Mouse (Mus musculus) CH12.LX (cell line): ENCODE measurements around the gene Krt14. TPM values are rescaled to one million over a fixed set of nuclear protein-coding genes. Genes with fewer than 3 reads are reported as not detected.

Source experiments
- DNase-seq: peaks from one replicate; pipeline ENCODE4 v3.0.0-alpha.2; 2013; ENCODE audit errors: extremely low read depth
- H3K27ac ChIP-seq: 2 replicates; pipeline ENCODE4 v1.5.1; 2012; ENCODE audit warnings: low read depth, mild to moderate bottlenecking, control low read depth, moderate library complexity; ENCODE audit not compliant: insufficient read depth
- H3K27me3 ChIP-seq: replicated peaks from 2 replicates; pipeline ENCODE3; 2012; ENCODE audit warnings: inconsistent platforms
- H3K36me3 ChIP-seq, 2 experiments: replicated peaks in 1 of 2; 2 replicates each; pipeline versions ENCODE3 to v1.6.1; 2012; ENCODE audit warnings: inconsistent platforms in 1 of 2, low read length in 1 of 2, mild to moderate bottlenecking in 1 of 2, mixed read lengths in 1 of 2, moderate library complexity in 1 of 2; ENCODE audit not compliant: control insufficient read depth in 1 of 2, insufficient read depth in 1 of 2
- H3K4me1 ChIP-seq, 2 experiments: 2 replicates each; pipeline ENCODE4 v1.6.1; 2012; ENCODE audit warnings: inconsistent platforms in 1 of 2, moderate library complexity in 1 of 2; ENCODE audit not compliant: insufficient read depth in 2 of 2, control insufficient read depth in 1 of 2
- H3K4me2 ChIP-seq: 2 replicates; pipeline ENCODE4 v1.6.1; 2012; ENCODE audit warnings: low read depth, mild to moderate bottlenecking, control low read depth; ENCODE audit not compliant: poor library complexity, insufficient read depth, severe bottlenecking
- H3K4me3 ChIP-seq, 3 experiments: fragments of 150-350 bp in 1 of 3; sonication (generic) in 1 of 3; replicated peaks in 1 of 3; 2 replicates each; pipeline versions ENCODE3 to v1.5.1; 2011 to 2012; ENCODE audit warnings: low read depth in 2 of 3, low read length in 2 of 3, mild to moderate bottlenecking in 2 of 3, moderate library complexity in 2 of 3, control low read depth in 1 of 3, improper control_type of control experiment in 1 of 3, inconsistent platforms in 1 of 3, mixed read lengths in 1 of 3; ENCODE audit not compliant: poor library complexity in 1 of 3
- H3K79me2 ChIP-seq: replicated peaks from 2 replicates; pipeline ENCODE4 v1.6.1; 2012; ENCODE audit warnings: mild to moderate bottlenecking, moderate library complexity; ENCODE audit not compliant: control insufficient read depth, poor library complexity, insufficient read depth, severe bottlenecking; ENCODE audit errors: extremely low read depth
- H3K9ac ChIP-seq: 2 replicates; pipeline ENCODE4 v1.6.1; 2012; ENCODE audit warnings: low read depth, mild to moderate bottlenecking, control low read depth, moderate library complexity; ENCODE audit not compliant: insufficient read depth
- H3K9me3 ChIP-seq: replicated peaks from 2 replicates; pipeline ENCODE3; 2012; ENCODE audit warnings: low read length, inconsistent platforms, mixed read lengths
- CHD1 ChIP-seq: IDR thresholded peaks from 2 replicates; pipeline ENCODE4 v1.6.1; 2012; ENCODE audit warnings: low read depth, low read length, improper control_type of control experiment, inconsistent platforms
- E2F4 ChIP-seq: IDR thresholded peaks from 2 replicates; pipeline ENCODE4 v1.6.1; 2011; ENCODE audit warnings: low read depth, low read length, improper control_type of control experiment; ENCODE audit not compliant: insufficient replicate concordance
- IRF4 ChIP-seq: IDR thresholded peaks from 2 replicates; pipeline ENCODE4 v1.6.1; 2014; ENCODE audit warnings: low read depth, mild to moderate bottlenecking, inconsistent platforms, low read length, improper control_type of control experiment
- NELFE ChIP-seq: IDR thresholded peaks from 2 replicates; pipeline ENCODE4 v1.6.1; 2011; ENCODE audit warnings: low read depth, low read length, improper control_type of control experiment
- NRF1 ChIP-seq: IDR thresholded peaks from 2 replicates; pipeline ENCODE4 v1.6.1; 2014; ENCODE audit warnings: low read depth, mild to moderate bottlenecking, inconsistent platforms, low read length, improper control_type of control experiment, moderate library complexity
- RAD21 ChIP-seq: IDR thresholded peaks from 2 replicates; pipeline ENCODE4 v1.6.1; 2011; ENCODE audit warnings: low read depth, mild to moderate bottlenecking, low read length, improper control_type of control experiment, moderate library complexity
- SMC3 ChIP-seq: IDR thresholded peaks from 2 replicates; pipeline ENCODE4 v1.6.1; 2011; ENCODE audit warnings: low read depth, low read length, improper control_type of control experiment
- TBP ChIP-seq: conservative IDR thresholded peaks from 2 replicates; pipeline ENCODE4 v1.6.1; 2011; ENCODE audit warnings: low read depth, low read length, improper control_type of control experiment
- TCF12 ChIP-seq: IDR thresholded peaks from 2 replicates; pipeline ENCODE4 v1.6.1; 2014; ENCODE audit warnings: low read depth, mild to moderate bottlenecking, inconsistent platforms, low read length, improper control_type of control experiment
- USF1 ChIP-seq: IDR thresholded peaks from 2 replicates; pipeline ENCODE4 v1.6.1; 2014; ENCODE audit warnings: low read depth, mild to moderate bottlenecking, inconsistent platforms, low read length, improper control_type of control experiment
- ZKSCAN1 ChIP-seq: IDR thresholded peaks from 2 replicates; pipeline ENCODE4 v1.6.1; 2012; ENCODE audit warnings: low read depth, inconsistent platforms, low read length, improper control_type of control experiment, borderline replicate concordance
- ZNF384 ChIP-seq: IDR thresholded peaks from 2 replicates; pipeline ENCODE4 v1.6.1; 2012; ENCODE audit warnings: low read depth, low read length, improper control_type of control experiment, inconsistent platforms
- dilution Hi-C: fragments of 300-500 bp; cut with MboI; formaldehyde crosslinking; loops from 2 replicates; pipeline ENCODE4 v1.14.3; 2020; ENCODE audit warnings: low sequenced_read_pairs; ENCODE audit not compliant: extremely low pct_unique_long_range_greater_than_20kb, extremely low pct_ligation_motif_present
- in situ Hi-C: fragments of 300-500 bp; cut with MboI; formaldehyde crosslinking; loops from 3 replicates; pipeline ENCODE4 v1.14.3; 2019; ENCODE audit warnings: low sequenced_read_pairs, low pct_ligation_motif_present, low pct_unique_long_range_greater_than_20kb, mixed read lengths
- polyA plus RNA-seq: library from polyadenylated mRNA; unstranded; fragments of >175 nt; gene quantifications from 2 replicates; pipeline ENCODE4 v1.2.1, GENCODE M21; 2012; ENCODE audit warnings: low read depth; ENCODE audit not compliant: insufficient read length
- total RNA-seq, 2 experiments: library from RNA; depleted of rRNA; stranded (reverse); fragments of 300-350 nt in 1 of 2; fragments of >200 nt in 1 of 2; gene quantifications; 2 replicates each; pipeline ENCODE4 v1.2.3; 2012 to 2014

Krt14 gene
- total and polyA plus RNA-seq, 3 experiments: not detected

GRCm38 (mm10) chr11:100155497-100156255 lies 51.7 kb downstream of the Krt14 start:
- Histone ChIP-seq H3K36me3 (no peaks in the 10 kb centered on the region), H3K4me2 (no peak overlapping the region), H3K9ac (no peak overlapping the region), H3K79me2 (no peaks in the 10 kb centered on the region), H3K4me3 (no peak overlapping the region), H3K27me3 (peaks cover 87% of the 10 kb centered on the region), H3K4me1 (no peaks in the 10 kb centered on the region), H3K9me3 (no peaks in the 10 kb centered on the region), H3K27ac (no peak overlapping the region)
- no peak for TF ChIP-seq NELFE
- no peak for TF ChIP-seq NRF1
- TF ChIP-seq E2F4: no peak
- no peak for TF ChIP-seq TBP
- TF ChIP-seq USF1: no peak
- no peak for TF ChIP-seq TCF12
- no peak for TF ChIP-seq ZNF384
- no peak for TF ChIP-seq RAD21
- no peak for TF ChIP-seq CHD1
- no peak for TF ChIP-seq IRF4
- no peak for TF ChIP-seq ZKSCAN1
- TF ChIP-seq SMC3: no peak
- dilution Hi-C loops (no loop called here), in situ Hi-C loops (no loop called here)
- no peak for DNase-seq

Other genes starting within 250 kb of the Krt14 start
Only the 20 nearest of the 25 such genes appear.
- gene Krt33a, start 191.3 kb downstream of the Krt14 start, total RNA-seq (2012; rRNA removed): not detected in 2 replicates
- gene Krt33a, start 191.3 kb downstream of the Krt14 start, total RNA-seq (2014; rRNA removed): not detected in 2 replicates
- gene Krt33a, start 191.3 kb downstream of the Krt14 start, polyA plus RNA-seq: not detected in 2 replicates
- not detected in 2 replicates for gene Krt33b, start 177.7 kb downstream of the Krt14 start, total RNA-seq (2012; rRNA removed)
- not detected in 2 replicates for gene Krt33b, start 177.7 kb downstream of the Krt14 start, total RNA-seq (2014; rRNA removed)
- gene Krt33b, start 177.7 kb downstream of the Krt14 start, polyA plus RNA-seq: not detected in 2 replicates
- not detected in 2 replicates for gene Krt34, start 166.0 kb downstream of the Krt14 start, total RNA-seq (2012; rRNA removed)
- gene Krt34, start 166.0 kb downstream of the Krt14 start, total RNA-seq (2014; rRNA removed): not detected in 2 replicates
- gene Krt34, start 166.0 kb downstream of the Krt14 start, polyA plus RNA-seq: not detected in 2 replicates
- gene Krt31, start 157.0 kb downstream of the Krt14 start, total RNA-seq (2012; rRNA removed): not detected in 2 replicates
- gene Krt31, start 157.0 kb downstream of the Krt14 start, total RNA-seq (2014; rRNA removed): not detected in 2 replicates
- not detected in 2 replicates for gene Krt31, start 157.0 kb downstream of the Krt14 start, polyA plus RNA-seq
- not detected in 2 replicates for gene Krt32, start 119.3 kb downstream of the Krt14 start, total RNA-seq (2012; rRNA removed)
- gene Krt32, start 119.3 kb downstream of the Krt14 start, total RNA-seq (2014; rRNA removed): not detected in 2 replicates
- not detected in 2 replicates for gene Krt32, start 119.3 kb downstream of the Krt14 start, polyA plus RNA-seq
- not detected in 2 replicates for gene Krt35, start 111.3 kb downstream of the Krt14 start, total RNA-seq (2012; rRNA removed)
- gene Krt35, start 111.3 kb downstream of the Krt14 start, total RNA-seq (2014; rRNA removed): not detected in 2 replicates
- not detected in 2 replicates for gene Krt35, start 111.3 kb downstream of the Krt14 start, polyA plus RNA-seq
- not detected in 2 replicates for gene Krt36, start 101.9 kb downstream of the Krt14 start, total RNA-seq (2012; rRNA removed)
- gene Krt36, start 101.9 kb downstream of the Krt14 start, total RNA-seq (2014; rRNA removed): not detected in 2 replicates
- gene Krt36, start 101.9 kb downstream of the Krt14 start, polyA plus RNA-seq: not detected in 2 replicates
- gene Krt13, start 86.0 kb downstream of the Krt14 start, total RNA-seq (2012; rRNA removed): not detected in 2 replicates
- not detected in 2 replicates for gene Krt13, start 86.0 kb downstream of the Krt14 start, total RNA-seq (2014; rRNA removed)
- gene Krt13, start 86.0 kb downstream of the Krt14 start, polyA plus RNA-seq: not detected in 2 replicates
- 0.21 TPM in 2 replicates for gene Krt15, start 71.6 kb downstream of the Krt14 start, total RNA-seq (2012; rRNA removed)
- gene Krt15, start 71.6 kb downstream of the Krt14 start, total RNA-seq (2014; rRNA removed): not detected in 2 replicates
- not detected in 2 replicates for gene Krt15, start 71.6 kb downstream of the Krt14 start, polyA plus RNA-seq
- 0.17 TPM in 1 of 2 replicates, not detected in the other for gene Krt19, start 58.9 kb downstream of the Krt14 start, total RNA-seq (2012; rRNA removed)
- not detected in 2 replicates for gene Krt19, start 58.9 kb downstream of the Krt14 start, total RNA-seq (2014; rRNA removed)
- not detected in 2 replicates for gene Krt19, start 58.9 kb downstream of the Krt14 start, polyA plus RNA-seq
- gene Krt9, start 14.3 kb downstream of the Krt14 start, total RNA-seq (2012; rRNA removed): not detected in 2 replicates
- gene Krt9, start 14.3 kb downstream of the Krt14 start, total RNA-seq (2014; rRNA removed): not detected in 2 replicates
- gene Krt9, start 14.3 kb downstream of the Krt14 start, polyA plus RNA-seq: not detected in 2 replicates
- 0.08 TPM in 1 of 2 replicates, not detected in the other for gene Krt16, start 41.4 kb upstream of the Krt14 start, total RNA-seq (2012; rRNA removed)
- not detected in 2 replicates for gene Krt16, start 41.4 kb upstream of the Krt14 start, total RNA-seq (2014; rRNA removed)
- gene Krt16, start 41.4 kb upstream of the Krt14 start, polyA plus RNA-seq: not detected in 2 replicates
- gene Krt17, start 53.5 kb upstream of the Krt14 start, total RNA-seq (2012; rRNA removed): 0.76 and 0.97 TPM in 2 replicates
- gene Krt17, start 53.5 kb upstream of the Krt14 start, total RNA-seq (2014; rRNA removed): 0.15 TPM in 1 of 2 replicates, not detected in the other
- not detected in 2 replicates for gene Krt17, start 53.5 kb upstream of the Krt14 start, polyA plus RNA-seq
- not detected in 2 replicates for gene Krt42, start 62.3 kb upstream of the Krt14 start, total RNA-seq (2012; rRNA removed)
- not detected in 2 replicates for gene Krt42, start 62.3 kb upstream of the Krt14 start, total RNA-seq (2014; rRNA removed)
- gene Krt42, start 62.3 kb upstream of the Krt14 start, polyA plus RNA-seq: not detected in 2 replicates
- 249 and 265 TPM in 2 replicates for gene Eif1, start 112.3 kb upstream of the Krt14 start, total RNA-seq (2012; rRNA removed)
- 401 and 406 TPM in 2 replicates for gene Eif1, start 112.3 kb upstream of the Krt14 start, total RNA-seq (2014; rRNA removed)
- 989 and 1,001 TPM in 2 replicates for gene Eif1, start 112.3 kb upstream of the Krt14 start, polyA plus RNA-seq
- not detected in 2 replicates for gene Gast, start 126.9 kb upstream of the Krt14 start, total RNA-seq (2012; rRNA removed)
- gene Gast, start 126.9 kb upstream of the Krt14 start, total RNA-seq (2014; rRNA removed): not detected in 2 replicates
- gene Gast, start 126.9 kb upstream of the Krt14 start, polyA plus RNA-seq: not detected in 2 replicates
- gene Hap1, start 148.6 kb upstream of the Krt14 start, total RNA-seq (2012; rRNA removed): 0.21 and 0.34 TPM in 2 replicates
- gene Hap1, start 148.6 kb upstream of the Krt14 start, total RNA-seq (2014; rRNA removed): not detected in 2 replicates
- 0.22 TPM in 1 of 2 replicates, not detected in the other for gene Hap1, start 148.6 kb upstream of the Krt14 start, polyA plus RNA-seq
- 0.92 and 1.1 TPM in 2 replicates for gene Jup, start 190.2 kb upstream of the Krt14 start, total RNA-seq (2012; rRNA removed)
- 0.34 and 0.68 TPM in 2 replicates for gene Jup, start 190.2 kb upstream of the Krt14 start, total RNA-seq (2014; rRNA removed)
- 1.3 and 1.4 TPM in 2 replicates for gene Jup, start 190.2 kb upstream of the Krt14 start, polyA plus RNA-seq
- 0.04 TPM in 1 of 2 replicates, not detected in the other for gene P3h4, start 207.3 kb upstream of the Krt14 start, total RNA-seq (2012; rRNA removed)
- gene P3h4, start 207.3 kb upstream of the Krt14 start, total RNA-seq (2014; rRNA removed): not detected in 2 replicates
- not detected in 2 replicates for gene P3h4, start 207.3 kb upstream of the Krt14 start, polyA plus RNA-seq
- gene Fkbp10, start 208.1 kb upstream of the Krt14 start, total RNA-seq (2012; rRNA removed): 0.34 and 0.63 TPM in 2 replicates
- gene Fkbp10, start 208.1 kb upstream of the Krt14 start, total RNA-seq (2014; rRNA removed): 0.24 and 0.46 TPM in 2 replicates
- gene Fkbp10, start 208.1 kb upstream of the Krt14 start, polyA plus RNA-seq: 0.30 and 0.31 TPM in 2 replicates